Mouse (Mus musculus) megakaryocyte, adult 5-6 weeks (primary cell): ENCODE measurements at regions not wholly inside any gene's neighbourhood (a gene's known extent, or its start where the extent isn't known, plus 50 kb on each side); places are given as distances from the start of the nearest gene placed in this dataset.
"Not testable (repeated sequence)": the region's sequence is repeated elsewhere in the genome, so short reads cannot be mapped to it uniquely, and the experiment has no call there.

Experiments
- ATAC-seq: 2 replicates; pipeline ENCODE4 v1.8.0; 2016; ENCODE audit warnings: mild to moderate bottlenecking, inconsistent platforms; ENCODE audit not compliant: poor library complexity, severe bottlenecking

- no peak for ATAC-seq
Observed at GRCm38 (mm10) chr7:137629540-137629939, 192.1 kb downstream of the Glrx3 start.

- ATAC-seq = no peak
Observed at GRCm38 (mm10) chr7:137648621-137649020, 211.2 kb downstream of the Glrx3 start.

GRCm38 (mm10) chr7:137649650-137650049, 212.2 kb downstream of the Glrx3 start:
- ATAC-seq = no peak

- no peak for ATAC-seq
Observed at GRCm38 (mm10) chr7:137653837-137654236, 216.4 kb downstream of the Glrx3 start.

- ATAC-seq = no peak
Observed at GRCm38 (mm10) chr7:137667165-137667564, 229.8 kb downstream of the Glrx3 start.

GRCm38 (mm10) chr7:137671156-137671555, 233.7 kb downstream of the Glrx3 start:
- ATAC-seq = no peak

GRCm38 (mm10) chr7:137674596-137674995, 237.2 kb downstream of the Glrx3 start:
- no peak for ATAC-seq

- no peak for ATAC-seq
Observed at GRCm38 (mm10) chr7:137675381-137675780, 238.0 kb downstream of the Glrx3 start.

GRCm38 (mm10) chr7:137684826-137685225, 247.4 kb downstream of the Glrx3 start:
- ATAC-seq = no peak

- ATAC-seq = no peak
Observed at GRCm38 (mm10) chr7:137685320-137685719, 247.9 kb downstream of the Glrx3 start.

- no peak for ATAC-seq
Observed at GRCm38 (mm10) chr7:137696831-137697230, 259.4 kb downstream of the Glrx3 start.

- ATAC-seq = not testable (repeated sequence)
Observed at GRCm38 (mm10) chr7:137698501-137698900, 261.1 kb downstream of the Glrx3 start.

- no peak for ATAC-seq
Observed at GRCm38 (mm10) chr7:137712862-137713261, 275.4 kb downstream of the Glrx3 start.

- no peak for ATAC-seq
Observed at GRCm38 (mm10) chr7:137713856-137714255, 276.4 kb downstream of the Glrx3 start.

GRCm38 (mm10) chr7:137714318-137714962, 277.0 kb downstream of the Glrx3 start:
- no peak for ATAC-seq

- ATAC-seq = no peak
Observed at GRCm38 (mm10) chr7:137715126-137715900, 277.9 kb downstream of the Glrx3 start.

GRCm38 (mm10) chr7:137723361-137724040, 286.1 kb downstream of the Glrx3 start:
- no peak for ATAC-seq

GRCm38 (mm10) chr7:137726031-137726430, 288.6 kb downstream of the Glrx3 start:
- ATAC-seq = no peak

- no peak for ATAC-seq
Observed at GRCm38 (mm10) chr7:137735873-137736527, 298.6 kb downstream of the Glrx3 start.

- no peak for ATAC-seq
Observed at GRCm38 (mm10) chr7:137741702-137742101, 304.3 kb downstream of the Glrx3 start.

- no peak for ATAC-seq
Observed at GRCm38 (mm10) chr7:137742297-137742751, 304.9 kb downstream of the Glrx3 start.
